Mouse (Mus musculus) forebrain, embryonic 12.5 days (tissue): ENCODE measurements around the gene Tut1. TPM values are rescaled to one million over a fixed set of nuclear protein-coding genes. Genes with fewer than 3 reads are reported as not detected.
"Not testable (repeated sequence)": the region's sequence is repeated elsewhere in the genome, so short reads cannot be mapped to it uniquely, and the experiment has no call there.

Experiments
- ATAC-seq: fragments of 200-750 bp; cut with Nextera tagmentation; 2 replicates; pipeline ENCODE4 v1.8.0; 2017; ENCODE audit warnings: moderate TSS enrichment; ENCODE audit not compliant: low FRiP score
- H3K27ac ChIP-seq: fragments of 300-500 bp; sonication (generic); 2 replicates; pipeline ENCODE4 v1.5.1; 2016; ENCODE audit warnings: mild to moderate bottlenecking
- H3K27me3 ChIP-seq: fragments of 300-500 bp; sonication (generic); 2 replicates; pipeline ENCODE4 v1.6.1; 2016; ENCODE audit warnings: mild to moderate bottlenecking
- H3K36me3 ChIP-seq: fragments of 300-500 bp; sonication (generic); replicated peaks from 2 replicates; pipeline ENCODE4 v1.6.1; 2016; ENCODE audit warnings: mild to moderate bottlenecking
- H3K4me1 ChIP-seq: fragments of 300-500 bp; sonication (generic); 2 replicates; pipeline ENCODE4 v1.6.1; 2016
- H3K4me2 ChIP-seq: fragments of 300-500 bp; sonication (generic); 2 replicates; pipeline ENCODE4 v1.6.1; 2016; ENCODE audit warnings: mild to moderate bottlenecking, moderate library complexity
- H3K4me3 ChIP-seq: fragments of 300-500 bp; sonication (generic); replicated peaks from 2 replicates; pipeline ENCODE4 v1.5.1; 2016; ENCODE audit warnings: mild to moderate bottlenecking
- H3K9ac ChIP-seq: fragments of 300-500 bp; sonication (generic); 2 replicates; pipeline ENCODE4 v1.6.1; 2016; ENCODE audit warnings: mild to moderate bottlenecking
- H3K9me3 ChIP-seq: fragments of 300-500 bp; sonication (generic); 2 replicates; pipeline ENCODE4 v1.6.1; 2016
- WGBS: fragments of 180-500 bp; shearing (Covaris S2); methylation state at CpG from one replicate; pipeline ENCODE4 v1.1.7; 2016; 5-methylcytosine and 5-hydroxymethylcytosine counted together
- polyA plus RNA-seq: library from polyadenylated mRNA; unstranded; fragments of >200 nt; fragmentation: Nextera tagmentation; extraction: Ambion mirVana; gene quantifications from 2 replicates; pipeline ENCODE4 v1.2.1, GENCODE M21; 2016

Gene Tut1
- polyA plus RNA-seq, 1 experiment from 2014 or later: 37.0 TPM

DNA sequence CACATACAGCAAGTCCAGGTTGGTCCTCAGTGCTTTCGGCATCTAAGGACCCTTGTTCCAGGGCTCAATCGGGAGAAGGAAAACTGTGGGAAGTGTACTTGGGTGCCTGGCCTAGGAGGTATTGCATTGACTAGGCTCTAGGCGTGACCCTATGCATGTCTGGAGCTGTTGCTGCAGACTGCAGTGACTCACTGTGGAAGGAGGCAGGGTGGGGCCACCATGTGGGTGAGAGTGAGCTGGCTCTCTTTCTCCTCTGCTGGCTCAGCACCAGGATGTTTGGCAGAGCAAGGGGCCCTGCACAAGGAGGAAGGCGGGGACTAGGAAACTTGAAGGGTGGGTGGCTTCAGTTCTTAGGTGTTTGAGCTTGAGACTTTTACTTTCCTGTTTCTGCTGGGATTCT, 43.9 kb downstream of the Tut1 start:
- Histone ChIP-seq H3K9ac (no peak overlapping the region), H3K27me3 (no peaks in the 10 kb centered on the region; the same call in 1 of the 2 replicates), H3K27ac (no peak overlapping the region), H3K4me1 (peaks cover 2% of the 10 kb centered on the region; the same call in 1 of the 2 replicates), H3K36me3 (no peaks in the 10 kb centered on the region), H3K4me2 (no peak overlapping the region), H3K9me3 (no peaks in the 10 kb centered on the region), H3K4me3 (no peak overlapping the region)
- WGBS: 77% methylated on average over 4 of the region's 4 CpGs
- no peak for ATAC-seq

DNA sequence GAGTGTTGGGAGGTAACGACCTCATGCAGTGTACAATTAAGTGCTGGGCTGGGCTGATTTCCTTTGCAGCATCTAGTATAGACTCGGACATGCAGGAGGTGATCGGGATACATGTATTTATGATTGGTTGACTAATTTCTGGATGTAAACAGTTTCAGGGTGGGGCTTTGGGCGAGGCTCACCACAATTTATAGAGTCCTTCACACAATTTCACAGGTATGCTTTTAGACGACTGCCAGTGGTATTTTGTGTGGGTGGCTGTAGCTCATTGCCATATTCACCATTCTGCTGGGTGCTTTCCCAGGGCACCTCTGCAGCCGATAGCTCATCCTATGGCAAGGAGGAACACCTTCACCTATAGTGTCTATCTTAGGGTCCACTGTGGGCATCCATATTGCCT, 44.9 kb downstream of the Tut1 start:
- H3K27me3 ChIP-seq: no peaks in the 10 kb centered on the region
- H3K36me3 ChIP-seq: no peaks in the 10 kb centered on the region
- no peak overlapping the region for H3K9ac ChIP-seq
- H3K4me1 ChIP-seq: peaks cover 2% of the 10 kb centered on the region; the same call in 1 of the 2 replicates
- no peak overlapping the region for H3K4me3 ChIP-seq
- 82% methylated on average over 6 of the region's 6 CpGs for WGBS
- no peak for ATAC-seq
- H3K27ac ChIP-seq: no peak overlapping the region
- no peaks in the 10 kb centered on the region for H3K9me3 ChIP-seq
- no peak overlapping the region for H3K4me2 ChIP-seq

DNA sequence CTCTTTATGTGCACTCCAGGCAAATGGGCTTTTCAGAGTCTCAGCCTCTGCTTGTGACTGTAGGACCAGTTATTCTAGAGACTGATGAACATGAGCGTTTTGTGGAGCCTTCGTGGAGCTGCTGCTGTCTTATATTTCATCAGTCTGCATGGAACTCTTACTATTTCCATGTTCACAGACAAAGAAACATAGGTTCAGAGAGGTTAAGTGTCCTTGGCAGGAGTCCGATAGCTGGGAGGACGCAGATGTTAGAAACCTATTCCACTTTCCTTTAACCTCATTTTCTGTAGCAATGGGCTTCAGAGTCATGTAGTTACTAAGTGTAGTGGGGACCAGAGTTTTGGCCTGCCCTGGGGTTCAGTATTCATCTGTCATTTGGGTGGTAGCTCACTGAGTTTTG, 45.6 kb downstream of the Tut1 start:
- H3K36me3 ChIP-seq: no peaks in the 10 kb centered on the region
- H3K4me2 ChIP-seq: no peak overlapping the region
- no peak overlapping the region for H3K9ac ChIP-seq
- peaks cover 2% of the 10 kb centered on the region; the same call in 1 of the 2 replicates for H3K4me1 ChIP-seq
- H3K4me3 ChIP-seq: no peak overlapping the region
- ATAC-seq: no peak
- no peak overlapping the region for H3K27ac ChIP-seq
- H3K27me3 ChIP-seq: no peaks in the 10 kb centered on the region
- WGBS: 95% methylated on average over 4 of the region's 4 CpGs
- no peaks in the 10 kb centered on the region for H3K9me3 ChIP-seq

DNA sequence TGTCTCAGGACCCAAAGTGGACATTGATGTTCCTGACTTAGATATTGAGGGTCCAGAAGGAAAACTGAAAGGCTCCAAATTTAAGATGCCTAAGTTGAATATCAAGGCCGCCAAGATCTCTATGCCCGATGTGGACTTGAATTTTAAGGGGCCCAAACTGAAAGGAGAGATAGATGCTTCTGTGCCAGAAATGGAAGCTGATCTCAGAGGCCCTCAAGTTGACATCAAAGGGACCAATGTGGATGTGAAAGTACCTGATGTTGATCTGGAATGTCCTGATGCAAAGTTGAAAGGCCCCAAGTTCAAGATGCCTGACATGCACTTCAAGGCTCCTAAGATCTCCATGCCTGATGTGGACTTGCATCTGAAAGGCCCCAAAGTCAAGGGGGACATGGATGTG, 53.3 kb downstream of the Tut1 start:
- H3K4me2 ChIP-seq, H3K27me3 ChIP-seq, H3K4me1 ChIP-seq, H3K9ac ChIP-seq, ATAC-seq, H3K36me3 ChIP-seq, H3K4me3 ChIP-seq, H3K27ac ChIP-seq, H3K9me3 ChIP-seq: not testable (repeated sequence)
- WGBS: 92% methylated on average over 2 of the region's 2 CpGs

Other genes starting within 250 kb of the Tut1 start
- 140 and 143 TPM in 2 replicates for gene Slc3a2, start 230.5 kb upstream of the Tut1 start, polyA plus RNA-seq
- gene Wdr74, start 218.0 kb upstream of the Tut1 start, polyA plus RNA-seq: 83.7 and 85.9 TPM in 2 replicates
- 2.8 and 3.7 TPM in 2 replicates for gene 1700092M07Rik, start 213.1 kb upstream of the Tut1 start, polyA plus RNA-seq
- 108 and 114 TPM in 2 replicates for gene Stx5a, start 212.4 kb upstream of the Tut1 start, polyA plus RNA-seq
- 206 and 225 TPM in 2 replicates for gene Nxf1, start 196.8 kb upstream of the Tut1 start, polyA plus RNA-seq
- gene Tmem223, start 182.9 kb upstream of the Tut1 start, polyA plus RNA-seq: 203 and 210 TPM in 2 replicates
- gene Tmem179b, start 179.4 kb upstream of the Tut1 start, polyA plus RNA-seq: 34.4 and 36.9 TPM in 2 replicates
- 35.9 and 41.5 TPM in 2 replicates for gene Taf6l, start 167.4 kb upstream of the Tut1 start, polyA plus RNA-seq
- gene Polr2g, start 155.3 kb upstream of the Tut1 start, polyA plus RNA-seq: 158 and 161 TPM in 2 replicates
- 6.6 and 7.9 TPM in 2 replicates for gene Zbtb3, start 151.3 kb upstream of the Tut1 start, polyA plus RNA-seq
- gene Ttc9c, start 134.5 kb upstream of the Tut1 start, polyA plus RNA-seq: 78.7 and 83.9 TPM in 2 replicates
- gene Hnrnpul2, start 133.8 kb upstream of the Tut1 start, polyA plus RNA-seq: 7.2 and 7.8 TPM in 2 replicates
- not detected in 2 replicates for gene AC129217.1, start 124.1 kb upstream of the Tut1 start, polyA plus RNA-seq
- gene Bscl2, start 116.4 kb upstream of the Tut1 start, polyA plus RNA-seq: 57.5 and 62.9 TPM in 2 replicates
- 131 and 139 TPM in 2 replicates for gene Gng3, start 114.7 kb upstream of the Tut1 start, polyA plus RNA-seq
- gene Lrrn4cl, start 103.1 kb upstream of the Tut1 start, polyA plus RNA-seq: 0.26 and 0.60 TPM in 2 replicates
- 178 and 182 TPM in 2 replicates for gene Ubxn1, start 82.4 kb upstream of the Tut1 start, polyA plus RNA-seq
- 55.2 and 57.3 TPM in 2 replicates for gene Uqcc3, start 72.9 kb upstream of the Tut1 start, polyA plus RNA-seq
- gene Lbhd1, start 70.1 kb upstream of the Tut1 start, polyA plus RNA-seq: 104 and 119 TPM in 2 replicates
- not detected in 2 replicates for gene Gm49403, start 69.9 kb upstream of the Tut1 start, polyA plus RNA-seq
- gene 1810009A15Rik, start 65.0 kb upstream of the Tut1 start, polyA plus RNA-seq: 91.0 and 104 TPM in 2 replicates
- not detected in 2 replicates for gene Gm49416, start 64.9 kb upstream of the Tut1 start, polyA plus RNA-seq
- 48.1 and 52.6 TPM in 2 replicates for gene Ints5, start 60.8 kb upstream of the Tut1 start, polyA plus RNA-seq
- gene Ganab, start 55.8 kb upstream of the Tut1 start, polyA plus RNA-seq: 106 and 113 TPM in 2 replicates
- 64.4 and 64.8 TPM in 2 replicates for gene B3gat3, start 33.5 kb upstream of the Tut1 start, polyA plus RNA-seq
- gene Rom1, start 24.5 kb upstream of the Tut1 start, polyA plus RNA-seq: 1.3 and 2.5 TPM in 2 replicates
- gene Eml3, start 24.3 kb upstream of the Tut1 start, polyA plus RNA-seq: 13.2 and 13.8 TPM in 2 replicates
- gene Mta2, start 12.0 kb upstream of the Tut1 start, polyA plus RNA-seq: 193 and 206 TPM in 2 replicates
- gene Eef1g, start 13.2 kb downstream of the Tut1 start, polyA plus RNA-seq: 365 and 373 TPM in 2 replicates
- gene Ahnak, start 35.4 kb downstream of the Tut1 start, polyA plus RNA-seq: 6.4 and 8.5 TPM in 2 replicates
- gene Scgb1a1, start 134.1 kb downstream of the Tut1 start, polyA plus RNA-seq: not detected in 2 replicates
- 24.1 and 25.7 TPM in 2 replicates for gene Asrgl1, start 181.8 kb downstream of the Tut1 start, polyA plus RNA-seq